Mouse (Mus musculus): ENCODE results near the gene Ankrd50. TPM values are rescaled to one million over a fixed set of nuclear protein-coding genes. Genes with fewer than 3 reads are reported as not detected.

The Ankrd50 gene
- total RNA-seq (2014; rRNA removed) (65.3 and 70.6 TPM in 2 replicates), polyA plus RNA-seq (2015; fragmentation: Nextera tagmentation; extraction: Ambion mirVana) (13.6 and 15.0 TPM in 2 replicates)

- Histone ChIP-seq H3K4me1 (ENCODE audit: insufficient read depth, low read length) (peaks cover 21% of the 10 kb centered on the region), H3K27ac (peak within 1 kb of the TSS; percentile 88), H3K27me3 (ENCODE audit: insufficient read depth, low read length) (no peaks in the 10 kb centered on the region), H3K9ac (replicated peaks; ENCODE audit: low read length) (peak within 1 kb of the TSS; percentile 92), H3K4me2 (ENCODE audit: low read depth, low read length) (peak within 1 kb of the TSS; percentile 84), H3K9me3 (ENCODE audit: low read length) (no peaks in the 10 kb centered on the region), H3K4me3 (ENCODE audit: low read length) (peak within 1 kb of the TSS; percentile 97), H3K36me3 (ENCODE audit: insufficient read depth, low read length) (no peaks in the 10 kb centered on the region)
- DNase-seq (ENCODE audit: low spot score): peak; percentile 99
- 0 out of 2 replicates have a peak, but pooled peaks have one; percentile 9 for TF ChIP-seq CTCF (IDR thresholded peaks at IDR 0.05; ENCODE audit: low read depth)
- ATAC-seq: peak; percentile 99
- under 1% methylated on average over 64 of the region's 81 CpGs for WGBS
Observed at GRCm38 (mm10) chr3:38484191-38485106, at the start of gene Ankrd50. Ankrd50 (minus strand) TSS chr3:38484844.

- DNase-seq (ENCODE audit: low spot score) (peak; percentile 37), ATAC-seq (no peak)
- Histone ChIP-seq H3K27ac (no peak overlapping the region), H3K9me3 (ENCODE audit: low read length) (no peaks in the 10 kb centered on the region), H3K9ac (replicated peaks; ENCODE audit: low read length) (no peak overlapping the region), H3K36me3 (ENCODE audit: insufficient read depth, low read length) (no peaks in the 10 kb centered on the region), H3K4me1 (ENCODE audit: insufficient read depth, low read length) (no peaks in the 10 kb centered on the region), H3K27me3 (ENCODE audit: insufficient read depth, low read length) (no peaks in the 10 kb centered on the region), H3K4me2 (ENCODE audit: low read depth, low read length) (no peak overlapping the region), H3K4me3 (ENCODE audit: low read length) (no peak overlapping the region)
- no peak for TF ChIP-seq CTCF (IDR thresholded peaks at IDR 0.05; ENCODE audit: low read depth)
- WGBS: 72% methylated on average over 6 of the region's 6 CpGs
Observed at GRCm38 (mm10) chr3:38534245-38534644, 49.6 kb upstream of the Ankrd50 start.

GRCm38 (mm10) chr3:38520426-38520825, 35.8 kb upstream of the Ankrd50 start:
- TF ChIP-seq CTCF (IDR thresholded peaks at IDR 0.05; ENCODE audit: low read depth): no peak
- no peaks in the 10 kb centered on the region for H3K4me1 ChIP-seq (ENCODE audit: insufficient read depth, low read length)
- no peak for DNase-seq (ENCODE audit: low spot score)

GRCm38 (mm10) chr3:38519971-38520370, 35.3 kb upstream of the Ankrd50 start:
- no peak overlapping the region for H3K4me2 ChIP-seq (ENCODE audit: low read depth, low read length)
- no peak overlapping the region for H3K4me3 ChIP-seq (ENCODE audit: low read length)
- no peaks in the 10 kb centered on the region for H3K27me3 ChIP-seq (ENCODE audit: insufficient read depth, low read length)
- H3K36me3 ChIP-seq (ENCODE audit: insufficient read depth, low read length): no peaks in the 10 kb centered on the region
- ATAC-seq: no peak
- no peak overlapping the region for H3K27ac ChIP-seq
- no peaks in the 10 kb centered on the region for H3K9me3 ChIP-seq (ENCODE audit: low read length)
- DNase-seq (ENCODE audit: low spot score): no peak
- no peaks in the 10 kb centered on the region for H3K4me1 ChIP-seq (ENCODE audit: insufficient read depth, low read length)
- H3K9ac ChIP-seq (replicated peaks; ENCODE audit: low read length): no peak overlapping the region
- no peak for TF ChIP-seq CTCF (IDR thresholded peaks at IDR 0.05; ENCODE audit: low read depth)
- WGBS: 65% methylated on average over 3 of the region's 3 CpGs

More at GRCm38 (mm10) chr3:38520426-38520825, 35.8 kb upstream of the Ankrd50 start:
- Histone ChIP-seq H3K36me3 (ENCODE audit: insufficient read depth, low read length) (no peaks in the 10 kb centered on the region), H3K4me3 (ENCODE audit: low read length) (no peak overlapping the region), H3K9me3 (ENCODE audit: low read length) (no peaks in the 10 kb centered on the region), H3K4me2 (ENCODE audit: low read depth, low read length) (no peak overlapping the region), H3K27ac (no peak overlapping the region), H3K9ac (replicated peaks; ENCODE audit: low read length) (no peak overlapping the region), H3K27me3 (ENCODE audit: insufficient read depth, low read length) (no peaks in the 10 kb centered on the region)
- no peak for ATAC-seq
- WGBS: 57% methylated on average over 2 of the region's 2 CpGs

- H3K36me3 ChIP-seq (ENCODE audit: insufficient read depth, low read length): no peaks in the 10 kb centered on the region
- H3K27me3 ChIP-seq (ENCODE audit: insufficient read depth, low read length): no peaks in the 10 kb centered on the region
- H3K9ac ChIP-seq (replicated peaks; ENCODE audit: low read length): no peak overlapping the region
- H3K4me2 ChIP-seq (ENCODE audit: low read depth, low read length): no peak overlapping the region
- ATAC-seq (no peak), DNase-seq (ENCODE audit: low spot score) (no peak)
- WGBS: 73% methylated on average over 4 of the region's 4 CpGs
- no peak for TF ChIP-seq CTCF (IDR thresholded peaks at IDR 0.05; ENCODE audit: low read depth)
- H3K4me3 ChIP-seq (ENCODE audit: low read length): no peak overlapping the region
- H3K4me1 ChIP-seq (ENCODE audit: insufficient read depth, low read length): no peaks in the 10 kb centered on the region
- H3K27ac ChIP-seq: no peak overlapping the region
- no peaks in the 10 kb centered on the region for H3K9me3 ChIP-seq (ENCODE audit: low read length)
Observed at GRCm38 (mm10) chr3:38503606-38504005, 19.0 kb upstream of the Ankrd50 start.

GRCm38 (mm10) chr3:38502156-38502555, 17.5 kb upstream of the Ankrd50 start:
- ATAC-seq: no peak

More at GRCm38 (mm10) chr3:38502156-38502555, 17.5 kb upstream of the Ankrd50 start:
- H3K27me3 ChIP-seq (ENCODE audit: insufficient read depth, low read length): no peaks in the 10 kb centered on the region
- no peak overlapping the region for H3K4me3 ChIP-seq (ENCODE audit: low read length)
- no peak for DNase-seq (ENCODE audit: low spot score)
- H3K27ac ChIP-seq: no peak overlapping the region
- H3K4me2 ChIP-seq (ENCODE audit: low read depth, low read length): no peak overlapping the region
- WGBS: 32% methylated on average over 5 of the region's 5 CpGs
- no peaks in the 10 kb centered on the region for H3K36me3 ChIP-seq (ENCODE audit: insufficient read depth, low read length)
- H3K9me3 ChIP-seq (ENCODE audit: low read length): no peaks in the 10 kb centered on the region
- H3K9ac ChIP-seq (replicated peaks; ENCODE audit: low read length): no peak overlapping the region
- no peak for TF ChIP-seq CTCF (IDR thresholded peaks at IDR 0.05; ENCODE audit: low read depth)
- no peaks in the 10 kb centered on the region for H3K4me1 ChIP-seq (ENCODE audit: insufficient read depth, low read length)

Data from hindbrain, postnatal 0 days (tissue).